Comparison of ENCODE assay signal across 11 mouse cellular contexts in genomic region chr1:45864564-45865014, GRCm38 (mm10). TPM values are rescaled to one million over a fixed set of nuclear protein-coding genes. Genes with fewer than 3 reads are reported as not detected.
DNase-seq lines count a peak whose midpoint lies in the region; ATAC-seq lines count a peak whose summit lies in the region.
"Had no signal": no experiment of that assay in that cellular context is flagged by ENCODE, and none has a peak within 500 bp of the region (broad histone marks: within the 10 kb centered on the region; RNA-seq: fewer than 3 reads in every experiment).

No protein-coding gene starts in this region.

- peaks cover 32% of the 10 kb centered on the region for H3K4me1 ChIP-seq in kidney, embryonic 14.5 days (ENCODE audit: control insufficient read depth, insufficient read depth, low read length)

- H3K9ac ChIP-seq in kidney, embryonic 14.5 days (ENCODE audit: low read depth, low read length), result no peak overlapping the region
- H3K9ac ChIP-seq: liver, embryonic 15.5 days had no signal

- no peak overlapping the region for H3K4me2 ChIP-seq in kidney, embryonic 14.5 days (replicated peaks; ENCODE audit: low read depth, low read length)
- H3K4me2 ChIP-seq: liver, embryonic 15.5 days had no signal

- intact Hi-C loops in gastrocnemius, postnatal 14 days (cut with DNase I; ENCODE audit: low total_unique reads), result no loop called here
- intact Hi-C loops in gastrocnemius, postnatal 36 days (cut with DNase I), result no loop called here

- no peaks in the 10 kb centered on the region for H3K27me3 ChIP-seq in kidney, embryonic 14.5 days (ENCODE audit: control insufficient read depth, insufficient read depth, low read length)
- H3K27me3 ChIP-seq: CH12.LX; liver, embryonic 15.5 days had no signal

- no peak overlapping the region for H3K4me3 ChIP-seq in kidney, embryonic 14.5 days (ENCODE audit: low read length)
- H3K4me3 ChIP-seq in macrophage (ENCODE audit: inconsistent target), result no peak overlapping the region
- H3K4me3 ChIP-seq: liver, embryonic 15.5 days had no signal

- no peaks in the 10 kb centered on the region for H3K9me3 ChIP-seq in kidney, embryonic 14.5 days (ENCODE audit: control insufficient read depth, low read length)

- ATAC-seq in kidney, embryonic 14.5 days (ENCODE audit: low FRiP score, low TSS enrichment), result peak; percentile 32

- no peaks in the 10 kb centered on the region for H3K79me2 ChIP-seq in macrophage (ENCODE audit: inconsistent target)

- peak; percentile 30 for DNase-seq in gastrocnemius, postnatal 14 days
- DNase-seq in gastrocnemius, postnatal 36 days, result no peak
- peak; percentile 41 for DNase-seq in forelimb bud, embryonic 11.5 days (ENCODE audit: low read depth, low spot score)
- DNase-seq in neural tube, embryonic 10.5 days (ENCODE audit: extremely low spot score, low spot score), result no peak
- DNase-seq in right cerebral cortex, postnatal 36 days (ENCODE audit: low spot score in 2 of 2), result no peak
- no peak for DNase-seq in spleen, postnatal 4 days (ENCODE audit: low spot score in 2 of 2)

- peak overlapping the region; percentile 53; the same call in 1 of the 2 replicates for H3K27ac ChIP-seq in kidney, embryonic 14.5 days (ENCODE audit: low read depth, low read length)
- H3K27ac ChIP-seq in macrophage, result peak overlapping the region; percentile 94
- H3K27ac ChIP-seq: liver, embryonic 15.5 days had no signal

- 54% methylated on average over 4 of the region's 4 CpGs for WGBS in kidney, embryonic 14.5 days
- WGBS in macrophage (ENCODE audit: missing documents), result 65% methylated on average over 4 of the region's 4 CpGs

- no peaks in the 10 kb centered on the region for H3K36me3 ChIP-seq in kidney, embryonic 14.5 days (ENCODE audit: control insufficient read depth, insufficient read depth, low read length)
- no peaks in the 10 kb centered on the region for H3K36me3 ChIP-seq in macrophage (ENCODE audit: inconsistent target)
- H3K36me3 ChIP-seq: liver, embryonic 15.5 days had no signal

RNA-seq across cellular contexts. Expression of gene Gm5269, which starts 25.5 kb away (rescaled TPM):
- total RNA-seq in gastrocnemius, postnatal 14 days (2021), result not detected
- total RNA-seq in gastrocnemius, postnatal 36 days (2021), result not detected
- polyA plus RNA-seq in kidney, embryonic 14.5 days (2014; fragmentation: Nextera tagmentation; extraction: Ambion mirVana), result not detected in 2 replicates
- total RNA-seq in macrophage (2018; cell fraction: chromatin; rRNA removed), result 10 to 100 TPM in 5 of 26 experiments, 1 to 10 TPM in 8, not detected in 13; 1.0 to 96.9 (median 6.6) TPM
- under 1 TPM in 1 of 26 experiments, not detected in 25; 0.26 TPM for total RNA-seq in macrophage (2018; cell fraction: cytosol; rRNA removed)
- 10 to 100 TPM in 2 of 26 experiments, 1 to 10 TPM in 9, not detected in 15; 1.3 to 14.4 (median 5.7) TPM for total RNA-seq in macrophage (2018; cell fraction: nucleus; rRNA removed)
- polyA plus RNA-seq in macrophage (2018), result not detected in 3 replicates
- total RNA-seq: CH12.LX; hematopoietic stem cell, adult 5-6 weeks had no signal
- polyA plus RNA-seq: liver, embryonic 15.5 days had no signal

Comparison
In these comparisons a context has a peak if more than half of its experiments do, and no peak if none do; other contexts are left out.
1. DNase-seq: peak in gastrocnemius, postnatal 14 days (single experiment) and forelimb bud, embryonic 11.5 days (single experiment); none in gastrocnemius, postnatal 36 days (0 of 2), neural tube, embryonic 10.5 days (single experiment), right cerebral cortex, postnatal 36 days (0 of 2) and spleen, postnatal 4 days (0 of 2).